Mouse (Mus musculus) brain, embryonic 14.5 days (tissue): ENCODE measurements at regions not wholly inside any gene's neighbourhood (a gene's known extent, or its start where the extent isn't known, plus 50 kb on each side); places are given as distances from the start of the nearest gene placed in this dataset.

ENCODE experiments used
- CTCF ChIP-seq: fragments of 200-500 bp; IDR thresholded peaks from 2 replicates; pipeline ENCODE4 v1.5.1; 2012; ENCODE audit warnings: inconsistent platforms, mild to moderate bottlenecking, moderate library complexity, borderline replicate concordance; ENCODE audit not compliant: insufficient read depth, insufficient read length; ENCODE audit errors: extremely low read depth
- POLR2A ChIP-seq: fragments of 200-500 bp; IDR thresholded peaks from 2 replicates; pipeline ENCODE4 v1.6.1; 2012; ENCODE audit warnings: mild to moderate bottlenecking, inconsistent platforms, borderline replicate concordance; ENCODE audit not compliant: poor library complexity, insufficient read depth, insufficient read length, severe bottlenecking; ENCODE audit errors: extremely low read depth

- TF ChIP-seq POLR2A (no peak), CTCF (no peak)
Measured at GRCm38 (mm10) chr4:37507732-37508131, 556.2 kb upstream of the Lingo2 start.
